Comparison of ENCODE assay signal across 8 mouse cellular contexts in the genomic region with DNA sequence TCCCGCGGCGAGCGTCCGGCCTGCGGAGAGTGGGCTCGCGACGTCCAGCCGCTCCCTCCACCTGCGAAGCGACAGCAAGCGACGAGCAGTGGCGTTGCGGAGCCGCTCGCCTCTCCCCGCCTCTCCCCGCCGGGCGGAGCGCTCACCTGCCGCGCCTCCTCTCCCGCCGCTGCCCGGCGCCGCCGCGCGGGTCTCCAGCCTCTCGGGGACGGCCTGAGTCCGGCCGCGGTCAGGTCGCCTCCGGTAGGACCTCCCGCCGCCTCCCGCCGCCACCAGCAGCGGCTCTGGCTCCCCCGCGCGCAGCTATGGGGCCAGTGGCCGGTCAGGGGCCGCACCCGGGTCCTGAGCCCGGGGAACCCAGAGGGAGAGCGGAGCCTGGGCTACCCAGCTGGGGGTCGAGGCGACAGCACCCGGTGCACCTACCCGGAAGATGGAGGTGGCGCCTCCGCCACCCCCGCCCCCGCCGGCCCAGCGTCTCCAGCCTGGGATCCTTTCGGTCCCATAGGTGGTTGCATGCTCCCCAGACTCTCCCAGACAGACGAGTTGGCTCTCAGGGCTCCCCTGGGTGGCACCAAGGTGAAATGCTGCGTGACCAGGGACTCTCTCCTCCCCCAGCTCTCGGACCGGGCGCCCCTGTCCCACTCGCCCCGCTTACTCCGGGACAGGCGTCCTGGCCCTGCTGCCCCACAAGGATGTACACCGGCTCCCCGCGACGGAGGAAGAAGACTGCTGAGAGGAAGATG. TPM values are rescaled to one million over a fixed set of nuclear protein-coding genes. Genes with fewer than 3 reads are reported as not detected.
DNase-seq lines count a peak whose midpoint lies in the region; ATAC-seq and TF ChIP-seq lines count a peak whose summit lies in the region.

No protein-coding gene starts in this region.

- under 1% methylated on average over 56 of the region's 77 CpGs for WGBS in forebrain, embryonic 14.5 days
- WGBS in intestine, postnatal 0 days = under 1% methylated on average over 58 of the region's 77 CpGs

- no peak for TF ChIP-seq CTCF in intestine, postnatal 0 days (IDR thresholded peaks at IDR 0.05; ENCODE audit: low read depth)

- peak overlapping the region; percentile 65 for H3K9ac ChIP-seq in forebrain, embryonic 14.5 days (ENCODE audit: low read length)
- H3K9ac ChIP-seq in intestine, postnatal 0 days (ENCODE audit: low read depth, low read length) = peak overlapping the region; percentile 43

- H3K9me3 ChIP-seq in forebrain, embryonic 14.5 days (replicated peaks; ENCODE audit: control insufficient read depth, low read length) = no peaks in the 10 kb centered on the region
- no peaks in the 10 kb centered on the region for H3K9me3 ChIP-seq in intestine, postnatal 0 days (ENCODE audit: control insufficient read depth)

- ATAC-seq in forebrain, embryonic 14.5 days = peak; percentile 53
- ATAC-seq in intestine, postnatal 0 days = peak; percentile 39

- peak overlapping the region; percentile 100 for H3K4me2 ChIP-seq in forebrain, embryonic 14.5 days (ENCODE audit: low read length)
- peak overlapping the region; percentile 100 for H3K4me2 ChIP-seq in intestine, postnatal 0 days (replicated peaks; ENCODE audit: low read depth)

- H3K27me3 ChIP-seq in forebrain, embryonic 14.5 days (replicated peaks; ENCODE audit: control insufficient read depth, insufficient read depth, low read length) = peaks cover 35% of the 10 kb centered on the region
- peaks cover 25% of the 10 kb centered on the region for H3K27me3 ChIP-seq in intestine, postnatal 0 days (replicated peaks; ENCODE audit: control insufficient read depth, insufficient read depth, low read length)

- H3K27ac ChIP-seq in forebrain, embryonic 14.5 days (ENCODE audit: low read depth, low read length) = no peak overlapping the region
- no peak overlapping the region for H3K27ac ChIP-seq in intestine, postnatal 0 days (ENCODE audit: low read depth, low read length)

- no peaks in the 10 kb centered on the region for H3K36me3 ChIP-seq in forebrain, embryonic 14.5 days (ENCODE audit: control insufficient read depth, insufficient read depth, low read length)
- 0 out of 2 replicates have a peak, but pooled peaks cover under 1% of the 10 kb centered on the region for H3K36me3 ChIP-seq in intestine, postnatal 0 days (ENCODE audit: control insufficient read depth, insufficient read depth)

- peak overlapping the region; percentile 58 for H3K4me3 ChIP-seq in forebrain, embryonic 14.5 days (ENCODE audit: low read depth, low read length)
- peak overlapping the region; percentile 77 for H3K4me3 ChIP-seq in intestine, postnatal 0 days (ENCODE audit: low read depth, low read length)

- DNase-seq in lung, adult 18-20 months = peak; percentile 36 to 38
- DNase-seq in lung, postnatal 25 days (ENCODE audit: low spot score) = no peak
- peak; percentile 35 for DNase-seq in cerebellum, adult 11-12 months
- DNase-seq in forebrain, embryonic 14.5 days (ENCODE audit: low spot score) = no peak
- peak; percentile 34 for DNase-seq in lung, postnatal 14 days
- DNase-seq in retina, postnatal 7 days (ENCODE audit: low read depth, low spot score) = peak; percentile 30
- DNase-seq in layer of hippocampus, adult 18-20 months (ENCODE audit: low spot score in 2 of 2) = no peak

- H3K4me1 ChIP-seq in forebrain, embryonic 14.5 days (ENCODE audit: control insufficient read depth, insufficient read depth, low read length) = peaks cover 6% of the 10 kb centered on the region; the same call in 1 of the 2 replicates
- peaks cover 3% of the 10 kb centered on the region; the same call in 1 of the 2 replicates for H3K4me1 ChIP-seq in intestine, postnatal 0 days (replicated peaks; ENCODE audit: control insufficient read depth, insufficient read depth, low read length)

RNA-seq across cellular contexts. Expression of gene Ltk, which starts 2.0 kb away (rescaled TPM):
- polyA plus RNA-seq in forebrain, embryonic 14.5 days (2014; fragmentation: Nextera tagmentation; extraction: Ambion mirVana) = 0.29 and 0.37 TPM in 2 replicates
- polyA plus RNA-seq in intestine, postnatal 0 days (2015; fragmentation: Nextera tagmentation; extraction: Ambion mirVana) = 1.5 and 1.6 TPM in 2 replicates
- total RNA-seq in layer of hippocampus, adult 18-20 months (2021) = 10 to 100 TPM; 12.5 to 15.8 TPM

RNA-seq across cellular contexts. Expression of gene Itpka, which starts 16.1 kb away (rescaled TPM):
- 0.61 and 0.78 TPM in 2 replicates for polyA plus RNA-seq in forebrain, embryonic 14.5 days (2014; fragmentation: Nextera tagmentation; extraction: Ambion mirVana)
- 5.3 and 6.2 TPM in 2 replicates for polyA plus RNA-seq in intestine, postnatal 0 days (2015; fragmentation: Nextera tagmentation; extraction: Ambion mirVana)
- 100 to 1,000 TPM; 284 to 311 TPM for total RNA-seq in layer of hippocampus, adult 18-20 months (2021)

RNA-seq across cellular contexts. Expression of gene Rpap1, which starts 29.1 kb away (rescaled TPM):
- polyA plus RNA-seq in forebrain, embryonic 14.5 days (2014; fragmentation: Nextera tagmentation; extraction: Ambion mirVana) = 12.8 and 16.0 TPM in 2 replicates
- 8.2 and 10.7 TPM in 2 replicates for polyA plus RNA-seq in intestine, postnatal 0 days (2015; fragmentation: Nextera tagmentation; extraction: Ambion mirVana)
- total RNA-seq in layer of hippocampus, adult 18-20 months (2021) = 10 to 100 TPM; 17.7 to 19.2 TPM

RNA-seq across cellular contexts. Expression of gene Tyro3, which starts 39.3 kb away (rescaled TPM):
- polyA plus RNA-seq in forebrain, embryonic 14.5 days (2014; fragmentation: Nextera tagmentation; extraction: Ambion mirVana) = 14.3 TPM in 2 replicates
- 4.5 and 5.6 TPM in 2 replicates for polyA plus RNA-seq in intestine, postnatal 0 days (2015; fragmentation: Nextera tagmentation; extraction: Ambion mirVana)
- 10 to 100 TPM; 87.5 to 93.6 TPM for total RNA-seq in layer of hippocampus, adult 18-20 months (2021)

Comparison
In these comparisons a context has a peak if more than half of its experiments do, and no peak if none do; other contexts are left out.
1. DNase-seq: peak in lung, adult 18-20 months (2 of 2), cerebellum, adult 11-12 months (single experiment), lung, postnatal 14 days (single experiment) and retina, postnatal 7 days (single experiment); none in lung, postnatal 25 days (single experiment), forebrain, embryonic 14.5 days (single experiment) and layer of hippocampus, adult 18-20 months (0 of 2).